Mouse (Mus musculus) cortical plate, adult 2 months (tissue): ENCODE data around the gene Gria1.

ENCODE experiments used
- CTCF ChIP-seq: fragments of 200-500 bp; IDR thresholded peaks from 2 replicates; pipeline ENCODE4 v1.5.1; 2011; ENCODE audit warnings: mild to moderate bottlenecking, control low read depth, low read length; ENCODE audit not compliant: insufficient read depth; ENCODE audit errors: extremely low read depth
- POLR2A ChIP-seq: fragments of 200-500 bp; IDR thresholded peaks from 2 replicates; pipeline ENCODE4 v1.6.1; 2011; ENCODE audit warnings: mild to moderate bottlenecking, low read length, control low read depth; ENCODE audit not compliant: insufficient read depth; ENCODE audit errors: extremely low read depth

DNA sequence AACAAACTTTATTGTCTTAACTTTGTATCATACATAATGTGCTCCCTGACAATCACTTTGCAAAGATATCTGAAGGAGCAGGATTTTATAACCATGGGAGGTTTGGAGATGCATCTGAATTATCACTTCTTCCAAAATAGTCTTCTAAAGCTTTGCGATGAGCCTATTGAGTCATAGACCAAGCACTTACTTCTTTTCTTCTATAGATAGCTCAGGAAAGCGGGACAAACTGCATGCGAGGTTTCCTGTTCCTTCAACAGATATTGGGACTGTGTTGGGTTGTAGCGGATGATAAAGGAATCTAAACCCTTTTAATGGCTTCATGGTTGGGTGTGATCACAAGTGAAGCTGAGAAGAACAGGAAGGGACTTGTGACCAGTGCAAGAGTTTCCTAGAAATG lies 263.5 kb downstream of the Gria1 start:
- TF ChIP-seq CTCF = no peak
- no peak for TF ChIP-seq POLR2A
